9 mouse cellular contexts compared by ENCODE assay signal in genomic region chr4:95117158-95117681, GRCm38 (mm10).
DNase-seq lines count a peak whose midpoint lies in the region; ATAC-seq and TF ChIP-seq lines count a peak whose summit lies in the region.
"Had no signal": no experiment of that assay in that cellular context is flagged by ENCODE, and none has a peak within 500 bp of the region (broad histone marks: within the 10 kb centered on the region; RNA-seq: fewer than 3 reads in every experiment).

No protein-coding gene starts in this region.

- H3K4me2 ChIP-seq in liver, postnatal 0 days (ENCODE audit: low read depth, low read length), result no peak overlapping the region

- ATAC-seq in common myeloid progenitor, adult 5-6 weeks (replicated peaks; ENCODE audit: low read depth, poor library complexity, severe bottlenecking), result peak; percentile 65; the same call in 1 of the 2 replicates
- 0 out of 2 replicates have a peak, but pooled peaks have one; percentile 21 for ATAC-seq in liver, postnatal 0 days

- no peak overlapping the region for H3K27ac ChIP-seq in heart, adult 2 months
- H3K27ac ChIP-seq in heart, embryonic 10.5 days, result no peak overlapping the region; the same call in 1 of the 2 replicates
- H3K27ac ChIP-seq in liver, postnatal 0 days (ENCODE audit: low read depth), result no peak overlapping the region
- H3K27ac ChIP-seq: embryonic facial prominence, embryonic 10.5 days had no signal

- TF ChIP-seq POLR2A in heart, adult 2 months (IDR thresholded peaks at IDR 0.05; ENCODE audit: insufficient read depth, low read depth, low read length), result no peak

- intact Hi-C loops in heart, adult 2 months (cut with DNase I), result no loop called here

- 43% methylated on average over 5 of the region's 5 CpGs for WGBS in heart, adult 2 months
- WGBS in heart, embryonic 10.5 days, result 38% methylated on average over 5 of the region's 5 CpGs
- WGBS in liver, postnatal 0 days (ENCODE audit: insufficient replicate concordance), result 42% methylated on average over 5 of the region's 5 CpGs

- H3K36me3 ChIP-seq in heart, adult 2 months (ENCODE audit: control insufficient read depth, insufficient read depth, low read length), result no peaks in the 10 kb centered on the region
- no peaks in the 10 kb centered on the region for H3K36me3 ChIP-seq in heart, embryonic 10.5 days
- no peaks in the 10 kb centered on the region for H3K36me3 ChIP-seq in liver, postnatal 0 days (replicated peaks; ENCODE audit: insufficient read depth, low read length)
- H3K36me3 ChIP-seq: embryonic facial prominence, embryonic 10.5 days had no signal

- H3K27me3 ChIP-seq in heart, adult 2 months (ENCODE audit: control insufficient read depth, insufficient read depth, low read length), result no peaks in the 10 kb centered on the region
- H3K27me3 ChIP-seq in heart, embryonic 10.5 days (ENCODE audit: insufficient read depth, poor library complexity, severe bottlenecking), result no peaks in the 10 kb centered on the region
- no peaks in the 10 kb centered on the region for H3K27me3 ChIP-seq in liver, postnatal 0 days (ENCODE audit: insufficient read depth, low read length)

- peak in 1 of 2 experiments; percentile 21 for DNase-seq in heart, adult 2 months
- DNase-seq in heart, embryonic 10.5 days (ENCODE audit: low spot score), result no peak
- peak; percentile 24 to 44 for DNase-seq in B cell, adult 2 months
- no peak for DNase-seq in liver, postnatal 0 days
- no peak for DNase-seq in cerebellum, postnatal 14 days
- no peak for DNase-seq in cerebellum, adult 11 months
- no peak for DNase-seq in adrenal gland, postnatal 10 days

- H3K9ac ChIP-seq in heart, adult 2 months (ENCODE audit: low read depth, low read length), result no peak overlapping the region
- H3K9ac ChIP-seq in liver, postnatal 0 days (replicated peaks), result no peak overlapping the region

- no peak overlapping the region for H3K4me3 ChIP-seq in heart, adult 2 months
- H3K4me3 ChIP-seq in heart, embryonic 10.5 days, result no peak overlapping the region
- no peak overlapping the region for H3K4me3 ChIP-seq in liver, postnatal 0 days (ENCODE audit: low read depth, low read length)
- H3K4me3 ChIP-seq: embryonic facial prominence, embryonic 10.5 days had no signal

- H3K79me2 ChIP-seq in heart, adult 2 months (replicated peaks; ENCODE audit: control insufficient read depth, insufficient read depth, low read length), result no peaks in the 10 kb centered on the region

- peak; percentile 25; the same call in 1 of the 2 replicates for TF ChIP-seq EP300 in heart, adult 2 months (IDR thresholded peaks at IDR 0.05; ENCODE audit: insufficient read depth, low read depth, low read length)
- TF ChIP-seq EP300 in liver, postnatal 0 days (IDR thresholded peaks at IDR 0.05; ENCODE audit: low read depth), result no peak

- H3K9me3 ChIP-seq in heart, embryonic 10.5 days, result no peaks in the 10 kb centered on the region
- no peaks in the 10 kb centered on the region for H3K9me3 ChIP-seq in liver, postnatal 0 days (ENCODE audit: low read length)

- peak; percentile 71 for TF ChIP-seq CTCF in heart, adult 2 months (IDR thresholded peaks at IDR 0.05)
- peak; percentile 56 for TF ChIP-seq CTCF in liver, postnatal 0 days (IDR thresholded peaks at IDR 0.05; ENCODE audit: low read depth)

- no peaks in the 10 kb centered on the region for H3K4me1 ChIP-seq in heart, adult 2 months (ENCODE audit: control insufficient read depth, insufficient read depth, low read length)
- H3K4me1 ChIP-seq in heart, embryonic 10.5 days, result 0 out of 2 replicates have a peak, but pooled peaks cover 5% of the 10 kb centered on the region
- H3K4me1 ChIP-seq in liver, postnatal 0 days (ENCODE audit: insufficient read depth), result no peaks in the 10 kb centered on the region
- H3K4me1 ChIP-seq: embryonic facial prominence, embryonic 10.5 days had no signal

Comparison
In these comparisons a context has a peak if more than half of its experiments do, and no peak if none do; other contexts are left out.
1. DNase-seq: peak in B cell, adult 2 months (2 of 2); none in heart, embryonic 10.5 days (single experiment), liver, postnatal 0 days (single experiment), cerebellum, postnatal 14 days (0 of 2), cerebellum, adult 11 months (single experiment) and adrenal gland, postnatal 10 days (single experiment).